ENCODE assay signal across 8 mouse cellular contexts in the genomic region with DNA sequence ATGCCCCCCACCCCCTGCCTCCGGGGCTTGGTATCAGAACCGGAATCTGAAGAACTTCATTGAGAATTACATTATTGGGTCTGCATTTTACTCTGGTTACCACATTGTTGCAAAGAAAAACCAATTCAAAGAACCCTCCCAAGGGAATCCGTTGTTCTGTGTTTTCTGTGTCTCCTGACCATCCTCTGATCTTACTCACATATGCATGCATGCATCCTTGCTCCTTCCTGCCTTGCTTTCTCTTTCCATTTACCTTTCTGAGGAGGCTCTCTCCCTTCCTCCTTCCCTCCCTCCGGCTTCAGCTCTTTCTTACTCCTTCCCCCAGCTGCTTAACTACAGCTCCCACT. TPM values are rescaled to one million over a fixed set of nuclear protein-coding genes. Genes with fewer than 3 reads are reported as not detected.
DNase-seq lines count a peak whose midpoint lies in the region; ATAC-seq and TF ChIP-seq lines count a peak whose summit lies in the region.

No protein-coding gene starts in this region.

- WGBS in embryonic facial prominence, embryonic 13.5 days, result 12% methylated on average over 4 of the region's 4 CpGs
- 37% methylated on average over 4 of the region's 4 CpGs for WGBS in intestine, embryonic 16.5 days
- 31% methylated on average over 4 of the region's 4 CpGs for WGBS in neural tube, embryonic 13.5 days

- H3K27me3 ChIP-seq in embryonic facial prominence, embryonic 13.5 days, result no peaks in the 10 kb centered on the region
- peaks cover 9% of the 10 kb centered on the region; the same call in 1 of the 2 replicates for H3K27me3 ChIP-seq in intestine, embryonic 16.5 days (replicated peaks; ENCODE audit: control insufficient read depth, insufficient read depth, low read length)
- H3K27me3 ChIP-seq in neural tube, embryonic 13.5 days, result no peaks in the 10 kb centered on the region

- no peak for DNase-seq in left cerebral cortex, adult 2 months (ENCODE audit: extremely low spot score in 1 of 2, low spot score in 2 of 2)
- DNase-seq in left cerebral cortex, postnatal 10 days (ENCODE audit: extremely low spot score in 1 of 2, low spot score in 2 of 2), result no peak
- DNase-seq in right cerebral cortex, postnatal 4 days, result no peak
- no peak for DNase-seq in right cerebral cortex, postnatal 14 days
- DNase-seq in gastrocnemius, postnatal 36 days, result no peak

- ATAC-seq in embryonic facial prominence, embryonic 13.5 days (ENCODE audit: insufficient number of reproducible peaks, insufficient read depth, low FRiP score, low TSS enrichment, low read depth), result no peak
- no peak for ATAC-seq in intestine, embryonic 16.5 days
- no peak for ATAC-seq in neural tube, embryonic 13.5 days (ENCODE audit: low read depth)

- H3K4me1 ChIP-seq in embryonic facial prominence, embryonic 13.5 days, result peaks cover 31% of the 10 kb centered on the region
- peaks cover 15% of the 10 kb centered on the region for H3K4me1 ChIP-seq in intestine, embryonic 16.5 days (ENCODE audit: control insufficient read depth, insufficient read depth, low read length)
- peaks cover 37% of the 10 kb centered on the region for H3K4me1 ChIP-seq in neural tube, embryonic 13.5 days (replicated peaks)

- no peak for TF ChIP-seq CTCF in left cerebral cortex, adult 2 months (IDR thresholded peaks at IDR 0.05)

- no peaks in the 10 kb centered on the region for H3K36me3 ChIP-seq in embryonic facial prominence, embryonic 13.5 days
- H3K36me3 ChIP-seq in intestine, embryonic 16.5 days (ENCODE audit: control insufficient read depth, insufficient read depth, low read length), result no peaks in the 10 kb centered on the region
- no peaks in the 10 kb centered on the region for H3K36me3 ChIP-seq in neural tube, embryonic 13.5 days

- peak overlapping the region; percentile 70 for H3K9ac ChIP-seq in embryonic facial prominence, embryonic 13.5 days
- peak overlapping the region; percentile 49; the same call in 1 of the 2 replicates for H3K9ac ChIP-seq in intestine, embryonic 16.5 days (ENCODE audit: low read depth, low read length)
- peak overlapping the region; percentile 81 for H3K9ac ChIP-seq in neural tube, embryonic 13.5 days

- intact Hi-C loops in left cerebral cortex, adult 2 months (cut with DNase I), result loop anchor here (2.0 to 5.0 kb wide), 4 partner anchors 113 to 415 kb away; no protein-coding TSS in a partner anchor
- intact Hi-C loops in left cerebral cortex, postnatal 10 days (cut with DNase I), result loop anchor here (2.0 to 10.0 kb wide), 6 partner anchors 90 to 497 kb away; no protein-coding TSS in a partner anchor
- intact Hi-C loops in gastrocnemius, postnatal 36 days (cut with DNase I), result no loop called here

- peak overlapping the region; percentile 92 for H3K27ac ChIP-seq in left cerebral cortex, adult 2 months
- peak overlapping the region; percentile 81 for H3K27ac ChIP-seq in embryonic facial prominence, embryonic 13.5 days
- no peak overlapping the region for H3K27ac ChIP-seq in intestine, embryonic 16.5 days (ENCODE audit: low read length)
- peak overlapping the region; percentile 91 for H3K27ac ChIP-seq in neural tube, embryonic 13.5 days (replicated peaks)

- H3K4me2 ChIP-seq in embryonic facial prominence, embryonic 13.5 days, result peak overlapping the region; percentile 73
- H3K4me2 ChIP-seq in intestine, embryonic 16.5 days (ENCODE audit: low read depth, low read length), result peak overlapping the region; percentile 77
- peak overlapping the region; percentile 66 for H3K4me2 ChIP-seq in neural tube, embryonic 13.5 days

- H3K9me3 ChIP-seq in embryonic facial prominence, embryonic 13.5 days, result no peaks in the 10 kb centered on the region
- no peaks in the 10 kb centered on the region for H3K9me3 ChIP-seq in intestine, embryonic 16.5 days (ENCODE audit: control insufficient read depth, low read length)
- H3K9me3 ChIP-seq in neural tube, embryonic 13.5 days, result no peaks in the 10 kb centered on the region

- H3K4me3 ChIP-seq in left cerebral cortex, adult 2 months, result peak overlapping the region; percentile 80
- peak overlapping the region; percentile 51 for H3K4me3 ChIP-seq in embryonic facial prominence, embryonic 13.5 days
- peak overlapping the region; percentile 50 for H3K4me3 ChIP-seq in intestine, embryonic 16.5 days (ENCODE audit: low read length)
- H3K4me3 ChIP-seq in neural tube, embryonic 13.5 days, result peak overlapping the region; percentile 54

RNA-seq across cellular contexts. Expression of a gene that starts 0.2 kb away (rescaled TPM):
- 100 to 1,000 TPM; 104 to 135 TPM for total RNA-seq in left cerebral cortex, adult 2 months (2021)
- 10 to 100 TPM; 70.4 to 86.9 TPM for total RNA-seq in left cerebral cortex, postnatal 10 days (2021)
- polyA plus RNA-seq in embryonic facial prominence, embryonic 13.5 days (2015; fragmentation: Nextera tagmentation; extraction: Ambion mirVana), result 48.9 and 51.9 TPM in 2 replicates
- 33.6 and 35.1 TPM in 2 replicates for polyA plus RNA-seq in intestine, embryonic 16.5 days (2015; fragmentation: Nextera tagmentation; extraction: Ambion mirVana)
- 30.9 and 34.7 TPM in 2 replicates for polyA plus RNA-seq in neural tube, embryonic 13.5 days (2015; fragmentation: Nextera tagmentation; extraction: Ambion mirVana)
- total RNA-seq in gastrocnemius, postnatal 36 days (2021), result 100 to 1,000 TPM; 192 to 226 TPM
